Mouse (Mus musculus) E14TG2a.4 (cell line): ENCODE results near the gene Pigq.

Experiments used
- CTCF ChIP-seq: conservative IDR thresholded peaks from 2 replicates; pipeline ENCODE4 v1.5.1; 2014; ENCODE audit warnings: low read length
- POU5F1 ChIP-seq: IDR thresholded peaks from 2 replicates; pipeline ENCODE4 v1.6.1; 2014; ENCODE audit warnings: low read length, borderline replicate concordance

DNA sequence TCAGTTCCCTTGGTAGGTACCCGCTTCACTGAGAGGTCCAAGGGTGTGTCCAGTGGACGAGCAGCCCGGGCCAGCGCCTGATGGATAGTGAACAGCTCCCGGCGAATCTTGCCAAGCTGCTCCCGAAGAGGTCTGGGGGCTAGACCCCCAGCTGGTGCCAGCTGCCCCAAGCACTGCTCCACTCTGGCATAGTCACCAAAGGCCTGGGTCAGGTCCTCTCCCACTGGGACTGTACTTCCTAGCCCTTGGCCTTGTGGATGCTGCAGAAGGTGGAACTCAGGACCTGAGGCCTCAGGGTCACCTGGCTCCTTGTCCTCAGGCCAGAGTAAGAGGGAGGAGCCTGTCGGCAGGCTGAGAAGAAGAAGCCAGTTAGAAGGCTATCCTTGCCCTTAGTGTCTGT lies 2.2 kb upstream of the Pigq start:
- no peak for TF ChIP-seq CTCF
- TF ChIP-seq POU5F1: no peak
